Mouse (Mus musculus) B cell, adult (primary cell): Measurements from ENCODE around the gene Kbtbd12. TPM values are rescaled to one million over a fixed set of nuclear protein-coding genes. Genes with fewer than 3 reads are reported as not detected.

ENCODE experiments used
- total RNA-seq: library from RNA; stranded (reverse); gene quantifications from 4 replicates; pipeline ENCODE4 v1.2.4, GENCODE M21; 2023; ENCODE audit not compliant: inconsistent age

The Kbtbd12 gene
- total RNA-seq: not detected in 4 replicates

DNA sequence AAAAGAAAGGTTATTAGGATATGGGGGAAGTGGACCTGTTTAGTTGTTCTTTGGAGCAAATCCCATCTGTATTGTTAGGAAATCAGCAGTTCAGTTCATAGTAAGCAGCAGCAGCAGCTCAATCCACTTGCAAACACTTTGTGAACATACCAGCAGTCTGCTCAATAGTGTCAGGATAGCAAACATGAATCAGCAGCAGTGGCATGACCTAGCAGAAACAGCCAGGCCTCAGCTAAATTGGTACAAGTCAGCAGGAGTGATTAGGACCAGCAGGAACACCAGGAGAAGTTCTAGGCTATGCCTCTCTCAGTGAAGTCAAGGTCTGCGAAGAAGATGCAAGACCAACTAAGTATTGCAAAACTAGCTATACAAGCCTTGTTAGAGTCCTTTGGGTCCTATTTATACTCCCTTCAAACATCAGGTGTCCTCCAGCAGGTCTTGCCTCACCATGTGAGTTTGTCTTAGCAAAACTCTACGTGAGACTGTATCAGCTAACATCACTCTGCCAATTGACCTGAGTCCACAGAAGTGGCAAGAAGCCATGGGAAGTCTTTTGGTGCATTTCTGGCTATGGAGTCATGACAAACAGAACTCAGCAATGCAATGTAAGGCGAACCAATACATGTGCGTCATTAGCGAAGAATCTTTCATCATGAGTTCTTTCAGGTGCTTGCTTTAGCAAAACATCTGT, at the start of gene Kbtbd12:
Gene Kbtbd12 (minus strand): TSS at position 340 of the 691 bp plus-strand sequence.

DNA sequence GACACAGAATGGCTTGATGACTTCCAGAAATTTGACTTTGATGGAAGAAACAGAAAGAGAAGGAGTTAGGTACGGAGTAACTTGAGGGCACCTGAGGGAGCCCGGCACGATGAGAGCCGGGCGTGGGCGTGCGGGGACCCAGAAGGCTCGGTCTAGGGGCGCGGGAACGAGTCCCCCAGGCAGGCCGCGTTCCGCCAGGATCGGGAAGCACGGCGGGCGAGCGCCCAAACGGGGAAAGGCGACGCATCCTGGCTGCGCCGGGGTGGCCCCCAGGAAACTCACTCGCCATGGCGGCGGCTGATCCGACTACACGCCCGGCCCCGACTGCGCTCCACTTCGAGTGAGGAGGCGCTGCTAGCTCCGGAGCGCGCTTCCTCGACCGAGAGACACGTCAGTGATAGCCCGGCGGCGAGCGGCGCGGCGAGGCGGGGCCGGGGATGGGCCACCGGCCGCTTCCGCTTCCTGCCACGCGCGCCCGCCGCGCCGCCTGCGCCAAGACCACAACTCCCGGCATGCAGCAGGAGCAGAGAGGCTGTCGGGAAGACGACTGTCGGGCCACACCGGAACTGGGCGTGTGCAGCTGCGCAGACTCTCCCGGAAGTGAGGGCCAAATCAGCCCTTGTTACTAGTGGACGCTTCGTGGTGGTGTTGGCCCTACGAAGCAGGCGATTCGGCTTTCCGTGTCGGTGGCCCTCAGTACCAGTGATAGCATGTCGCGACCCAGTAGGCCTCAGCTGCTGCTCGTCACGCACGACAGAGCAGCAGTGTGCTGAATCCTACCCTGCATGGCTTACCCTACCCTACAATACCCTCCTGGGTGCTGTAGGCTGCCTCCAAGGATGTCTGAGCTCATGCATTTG, 119.1 kb downstream of the Kbtbd12 start, which contains the start of gene Sec61a1:
Gene Sec61a1 (minus strand): TSS at position 502 of the 860 bp plus-strand sequence.

Other genes with a start within 250 kb of the Kbtbd12 start
- 27.4 to 36.1 TPM (median 30.5 TPM) in 4 replicates for gene Eefsec, start 191.4 kb downstream of the Kbtbd12 start, total RNA-seq
- gene Ruvbl1, start 172.5 kb downstream of the Kbtbd12 start, total RNA-seq: 32.3 to 36.0 TPM (median 33.3 TPM) in 4 replicates
- 189 to 210 TPM (median 199 TPM) in 4 replicates for gene Sec61a1, start 119.0 kb downstream of the Kbtbd12 start, total RNA-seq
- gene Mgll, start 86.5 kb upstream of the Kbtbd12 start, total RNA-seq: 1.2 to 2.9 TPM (median 1.9 TPM) in 4 replicates
- 34.3 to 46.8 TPM (median 39.0 TPM) in 4 replicates for gene Abtb1, start 204.0 kb upstream of the Kbtbd12 start, total RNA-seq
- not detected in 4 replicates for gene Podxl2, start 237.1 kb upstream of the Kbtbd12 start, total RNA-seq